Mouse (Mus musculus) inflammation-experienced regulatory T-cells, adult 6 months (primary cell): ENCODE results near the gene Fzd2. TPM values are rescaled to one million over a fixed set of nuclear protein-coding genes. Genes with fewer than 3 reads are reported as not detected.

Experiments used
- ATAC-seq: one replicate; pipeline ENCODE4 v1.8.0; 2017
- polyA plus RNA-seq, 3 experiments: library from polyadenylated mRNA; unstranded; fragments of 100-300 nt; shearing (Covaris generic); gene quantifications; one replicate each; pipeline ENCODE4 v1.2.1; 2017

The Fzd2 gene
- polyA plus RNA-seq, 3 experiments from 2014 or later: not detected

DNA sequence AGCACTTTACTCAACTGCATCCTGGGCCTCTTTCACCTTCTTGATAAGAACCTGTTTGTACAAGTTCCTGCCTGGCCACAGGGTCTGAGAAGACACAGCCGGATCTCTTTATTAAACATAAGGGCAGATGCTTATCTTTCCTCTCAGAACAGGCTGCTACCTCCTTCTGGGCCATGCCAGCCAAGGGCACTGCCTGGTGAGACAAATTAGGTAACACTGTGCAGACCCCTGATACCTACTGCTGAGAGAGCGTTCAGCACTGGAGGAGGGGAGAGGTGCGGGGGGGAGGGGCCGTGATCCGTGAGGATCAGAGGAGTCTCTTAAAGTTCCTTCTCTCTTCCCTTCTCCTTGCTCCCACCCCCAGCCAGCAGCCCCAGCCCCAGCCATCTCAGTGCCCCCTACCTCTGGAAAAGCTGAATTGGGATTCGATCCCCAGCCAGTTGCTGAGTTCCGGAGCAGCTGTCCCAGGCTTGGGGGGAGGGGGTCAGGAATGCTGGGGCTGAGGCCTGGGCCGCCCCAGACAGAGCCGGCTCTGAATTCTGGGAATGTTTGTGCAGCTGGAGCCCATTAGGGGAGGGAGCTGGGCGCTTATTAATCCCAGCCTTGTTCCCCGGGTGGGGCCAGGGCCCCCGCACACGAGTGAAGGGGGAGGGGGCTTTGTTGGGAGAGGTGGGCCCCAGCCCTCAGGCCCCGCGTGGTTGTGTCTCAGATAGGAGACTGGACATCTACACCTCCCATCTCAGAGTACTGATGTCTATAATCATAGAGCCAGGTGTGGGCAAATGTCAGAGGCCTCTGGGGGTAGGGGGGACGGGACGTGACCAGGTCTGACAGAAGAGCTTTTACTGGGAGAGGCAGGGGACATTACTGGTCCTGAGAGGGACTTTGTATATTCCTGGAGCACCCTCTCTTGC is 19.9 kb downstream of the Fzd2 start:
- no peak for ATAC-seq

DNA sequence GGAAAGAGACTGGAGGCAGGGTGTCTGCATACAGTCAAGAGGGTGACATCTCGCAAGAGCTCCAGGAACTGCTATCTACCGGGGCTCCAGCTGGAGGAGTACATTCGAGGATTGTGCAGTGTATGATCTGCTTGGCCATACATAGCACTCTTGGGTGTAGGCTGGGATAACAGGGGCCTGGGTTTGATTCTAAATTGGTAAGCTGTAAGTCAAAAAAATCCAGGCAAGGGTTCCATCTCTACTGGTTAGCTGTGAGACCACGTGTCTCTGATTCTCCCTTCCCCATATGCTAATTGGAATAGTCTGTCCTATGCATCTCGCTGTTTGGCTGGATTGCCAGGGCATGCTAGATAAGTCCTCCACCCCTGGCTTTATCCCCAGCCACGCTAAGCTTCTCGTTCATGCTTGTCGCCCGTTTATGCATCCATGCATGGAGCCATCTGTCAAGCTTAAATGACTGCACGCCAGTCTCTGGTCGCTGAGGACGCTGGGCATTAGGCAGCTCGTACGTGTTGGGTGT is 20.8 kb downstream of the Fzd2 start:
- no peak for ATAC-seq

DNA sequence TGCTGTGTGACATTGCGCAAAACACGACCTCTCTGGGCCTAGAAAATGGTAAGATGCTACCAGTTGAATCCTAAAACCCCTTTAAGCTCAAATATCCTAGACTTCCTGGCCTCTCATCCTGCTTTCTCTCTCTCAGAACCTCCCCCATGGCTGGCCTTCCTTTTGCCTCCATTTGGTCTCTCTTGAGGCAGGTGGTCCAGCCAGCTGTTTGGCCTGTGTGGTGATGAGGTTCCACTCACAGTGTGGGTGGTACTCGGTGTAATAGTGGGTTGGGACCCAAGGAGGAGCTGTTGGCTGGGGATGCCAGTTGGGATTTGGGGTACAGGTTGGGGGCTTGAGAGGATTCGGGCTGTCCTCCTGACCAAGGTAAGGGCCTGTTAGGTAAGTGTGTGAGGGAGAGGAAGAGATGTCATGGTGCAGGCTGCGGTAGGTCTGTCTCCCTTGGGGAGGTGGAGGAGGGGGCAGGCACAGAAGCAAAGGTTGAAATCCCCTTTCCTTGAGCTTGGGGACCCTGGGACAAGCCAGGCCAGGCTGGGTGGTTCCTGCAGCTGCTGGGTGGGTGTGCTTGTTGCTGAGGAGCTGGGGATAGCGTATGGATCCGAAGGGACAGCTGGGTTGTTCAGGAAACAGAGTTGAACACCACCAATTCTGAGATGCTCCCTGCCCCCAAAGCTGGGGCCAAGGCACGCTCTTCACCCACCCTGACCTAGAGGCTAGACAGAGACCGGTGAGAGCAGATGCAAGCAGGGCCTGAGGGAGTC is 23.2 kb downstream of the Fzd2 start:
- ATAC-seq: no peak

DNA sequence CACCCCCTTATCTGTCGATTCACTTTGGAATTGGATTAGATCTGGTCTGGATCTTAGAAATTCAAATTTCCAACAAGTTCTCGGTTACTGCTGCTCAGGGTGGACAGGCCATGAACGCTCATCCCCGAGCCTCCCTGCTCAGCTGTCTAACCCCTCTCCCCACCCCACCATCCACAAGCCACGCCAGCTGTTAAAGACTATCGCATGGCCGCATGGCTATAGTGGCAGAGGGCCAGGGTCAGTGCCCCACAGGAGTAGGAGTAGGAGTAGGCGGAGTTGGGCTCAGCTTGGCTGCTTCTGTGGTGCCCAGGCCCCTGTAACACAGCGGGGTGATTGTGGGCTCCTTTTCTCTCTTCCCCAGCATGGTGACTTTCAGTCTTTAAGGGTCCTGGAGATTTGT is 24.3 kb downstream of the Fzd2 start:
- no peak for ATAC-seq

DNA sequence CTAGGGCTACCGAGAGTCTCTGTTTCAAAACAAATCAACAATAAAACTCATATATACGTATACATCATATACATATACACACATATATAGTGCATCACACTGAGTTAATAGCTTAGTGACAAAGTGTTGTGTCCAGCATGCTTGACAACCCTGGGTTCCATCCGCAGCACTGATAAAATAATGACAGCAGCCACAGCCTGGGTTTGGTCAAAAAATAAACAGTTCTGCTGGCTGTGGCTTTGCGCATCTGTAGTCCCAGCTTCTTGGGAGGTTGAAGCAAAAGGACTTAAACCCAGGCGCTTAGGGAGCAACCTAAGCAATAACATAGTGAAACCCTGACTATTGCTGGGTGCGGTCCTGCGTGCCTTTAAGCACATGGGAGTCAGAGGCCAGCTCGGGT is 25.2 kb downstream of the Fzd2 start:
- no peak for ATAC-seq

DNA sequence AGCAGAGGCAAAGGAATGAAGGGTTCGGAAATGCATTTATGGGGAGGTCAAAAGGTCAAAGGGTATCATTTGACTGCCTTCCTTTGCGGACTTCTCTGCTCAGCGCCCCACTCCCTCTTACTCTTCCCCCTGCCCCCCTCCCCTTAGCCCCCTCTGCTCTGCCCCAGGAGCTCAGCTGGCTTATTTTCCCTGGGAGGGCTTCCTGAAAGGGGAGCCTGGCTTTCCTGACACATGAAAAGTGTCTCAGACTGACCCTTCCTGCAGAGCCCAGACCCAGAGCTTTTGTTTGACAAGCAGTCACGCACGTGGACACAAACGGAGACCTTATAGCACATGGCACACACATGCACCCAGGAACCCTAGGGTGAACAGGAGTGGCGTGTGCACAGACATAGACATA is 26.5 kb downstream of the Fzd2 start:
- ATAC-seq: no peak

DNA sequence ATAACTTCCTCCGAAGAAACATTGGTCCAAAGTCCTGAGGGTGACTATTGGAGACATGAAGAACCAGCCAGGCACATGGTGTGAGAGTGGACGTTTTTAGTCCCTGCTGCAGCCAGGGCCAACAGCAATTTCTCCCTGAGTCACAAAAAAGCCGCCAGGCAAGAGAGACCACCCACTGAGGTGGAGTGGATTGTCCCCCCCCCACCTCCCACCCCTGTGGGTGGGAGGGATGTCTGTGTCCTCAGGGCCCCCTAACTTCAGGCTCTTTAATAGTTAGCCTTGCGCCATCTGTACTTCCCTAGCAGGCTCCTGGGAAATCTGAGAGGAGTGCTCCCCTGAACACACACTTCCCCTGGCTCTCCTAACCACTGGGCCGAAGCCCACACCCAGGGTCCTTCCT is 27.0 kb downstream of the Fzd2 start:
- no peak for ATAC-seq

DNA sequence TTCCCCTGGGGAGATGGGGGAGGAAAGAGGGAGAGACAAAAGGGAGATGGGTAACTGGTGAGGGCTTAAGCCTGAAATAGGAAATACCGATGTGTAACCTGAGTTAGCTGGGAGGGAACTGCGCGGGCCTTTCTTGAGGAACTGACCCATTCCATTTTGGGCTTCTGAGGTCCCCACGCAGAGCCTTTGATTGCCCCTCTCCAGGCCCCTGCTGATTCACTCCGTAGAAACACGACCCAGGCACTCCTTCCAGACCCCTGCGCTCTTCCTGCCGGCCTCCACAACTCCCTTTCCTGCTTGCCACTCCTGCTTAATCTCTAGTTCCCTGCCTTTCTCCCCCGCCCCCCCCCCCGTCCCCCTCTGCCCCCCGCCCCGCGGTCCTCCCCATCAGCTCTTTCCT is 28.5 kb downstream of the Fzd2 start:
- no peak for ATAC-seq

DNA sequence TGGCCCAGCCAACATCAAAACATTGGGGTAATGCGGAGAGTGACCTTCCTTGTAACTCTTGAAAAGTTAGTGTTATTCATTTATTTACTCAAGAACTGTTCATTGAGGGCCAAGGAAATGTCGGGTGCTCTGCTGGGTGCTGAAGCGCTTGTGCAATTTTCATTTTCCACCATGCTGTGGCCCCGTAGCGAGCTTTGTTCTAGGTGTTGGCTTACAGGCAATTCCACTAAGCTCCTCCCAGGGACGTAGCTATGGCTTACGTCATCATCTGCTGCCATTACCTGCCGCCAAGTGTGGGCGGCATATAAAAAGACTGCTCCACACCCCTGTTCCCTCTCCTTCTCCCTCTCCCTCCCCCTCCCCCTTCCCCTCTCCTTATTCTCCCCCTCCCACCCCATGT is 29.2 kb downstream of the Fzd2 start:
- no peak for ATAC-seq

DNA sequence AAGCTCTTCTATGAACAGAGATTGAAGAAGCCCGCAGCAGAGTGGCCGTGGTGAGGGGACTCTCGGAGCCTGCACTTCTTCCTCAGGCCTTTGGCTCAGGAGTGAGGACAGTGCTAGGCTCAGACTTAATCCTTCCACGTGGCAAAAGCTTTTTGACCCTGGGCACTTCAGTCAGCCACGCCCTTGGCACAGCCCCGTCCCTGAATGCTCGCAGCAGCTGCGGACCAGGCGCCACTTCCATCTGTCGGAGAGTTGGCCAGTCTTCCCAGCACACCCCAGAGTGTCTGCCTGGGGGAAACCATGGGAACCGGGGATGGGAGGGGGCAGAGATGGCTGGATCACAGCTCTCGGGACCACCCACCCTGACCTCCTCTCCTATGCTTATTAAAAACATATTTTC is 32.7 kb downstream of the Fzd2 start:
- ATAC-seq: no peak

DNA sequence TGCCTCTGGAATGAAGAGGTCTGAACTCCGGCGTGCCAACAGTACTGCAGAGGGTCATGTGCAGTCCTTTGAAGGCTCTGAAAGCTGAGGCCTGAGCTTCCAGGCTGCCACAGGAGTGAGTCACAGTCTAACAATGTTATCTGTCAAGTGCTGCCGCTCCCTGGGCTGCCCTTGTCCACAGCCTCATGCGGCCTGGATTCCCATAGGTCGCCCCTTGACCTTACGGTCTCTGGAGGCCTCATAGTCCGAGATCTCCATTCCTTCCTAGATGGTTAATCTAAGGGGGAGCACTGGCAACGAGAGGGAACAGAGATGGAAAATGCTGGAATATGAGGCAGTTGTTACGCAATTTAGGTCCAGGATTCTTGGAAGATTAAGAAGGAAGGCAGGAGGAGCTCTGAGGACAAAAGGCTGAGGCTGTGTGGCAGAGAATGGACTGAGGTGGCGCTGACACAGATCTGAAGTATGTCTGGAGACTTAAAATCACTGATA is 39.7 kb downstream of the Fzd2 start:
- no peak for ATAC-seq

DNA sequence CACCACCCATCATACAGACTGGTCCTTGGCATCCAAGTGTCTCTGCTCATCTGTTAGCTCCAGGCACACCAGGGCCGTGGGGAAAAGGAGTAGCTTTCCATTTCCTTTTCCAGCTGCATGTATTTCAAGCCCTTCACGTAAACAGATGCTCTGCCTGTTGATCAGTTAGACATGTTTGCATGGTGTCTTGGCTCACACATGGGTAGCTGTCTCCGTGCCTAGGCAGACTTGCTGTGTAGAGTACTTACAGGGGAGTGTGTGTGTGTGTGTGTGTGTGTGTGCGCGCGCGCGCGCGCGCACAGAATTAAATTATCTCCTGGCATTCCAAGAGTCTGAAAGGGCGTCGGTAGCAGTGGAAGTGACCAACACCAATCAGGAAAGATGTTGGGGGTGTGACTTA is 42.0 kb downstream of the Fzd2 start:
- no peak for ATAC-seq

DNA sequence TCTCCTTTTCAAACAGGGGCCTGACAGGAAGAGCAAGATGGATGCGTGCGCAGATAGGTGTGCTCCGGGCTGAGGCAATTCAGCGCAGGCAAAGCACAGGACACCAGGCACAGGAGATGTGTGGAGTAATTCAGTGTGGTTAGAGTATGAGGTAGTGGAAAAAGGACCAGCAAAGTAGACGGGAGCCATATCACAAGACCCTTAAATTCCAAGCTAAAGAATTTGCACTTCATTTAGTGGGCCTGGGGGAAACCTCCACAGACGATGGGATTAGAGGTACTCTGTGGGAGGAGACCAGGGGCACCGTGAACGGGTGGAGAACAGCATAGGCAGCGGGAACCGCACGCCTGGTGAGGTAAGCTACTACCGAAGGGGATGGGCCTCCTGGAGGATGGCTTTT is 43.7 kb downstream of the Fzd2 start:
- ATAC-seq: no peak

DNA sequence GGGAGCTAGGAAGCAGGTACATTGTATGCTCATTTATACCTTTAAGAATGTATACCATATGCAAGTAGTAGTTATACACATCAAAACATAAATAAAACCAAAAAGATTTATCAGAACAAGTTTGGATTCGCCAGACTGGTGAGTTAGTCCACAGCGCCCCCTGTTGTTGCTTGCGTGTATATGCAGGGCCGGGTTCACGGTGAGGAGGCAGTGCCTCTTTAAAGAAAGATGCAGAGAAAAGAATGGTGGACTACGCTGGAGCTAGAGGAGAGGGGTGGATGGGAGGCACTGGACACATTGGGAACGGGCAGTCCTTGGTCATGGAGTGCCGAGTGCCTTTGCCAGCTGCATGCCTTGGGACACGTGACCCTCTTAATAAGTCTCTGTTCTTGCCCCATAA is 47.2 kb downstream of the Fzd2 start:
- ATAC-seq: no peak

DNA sequence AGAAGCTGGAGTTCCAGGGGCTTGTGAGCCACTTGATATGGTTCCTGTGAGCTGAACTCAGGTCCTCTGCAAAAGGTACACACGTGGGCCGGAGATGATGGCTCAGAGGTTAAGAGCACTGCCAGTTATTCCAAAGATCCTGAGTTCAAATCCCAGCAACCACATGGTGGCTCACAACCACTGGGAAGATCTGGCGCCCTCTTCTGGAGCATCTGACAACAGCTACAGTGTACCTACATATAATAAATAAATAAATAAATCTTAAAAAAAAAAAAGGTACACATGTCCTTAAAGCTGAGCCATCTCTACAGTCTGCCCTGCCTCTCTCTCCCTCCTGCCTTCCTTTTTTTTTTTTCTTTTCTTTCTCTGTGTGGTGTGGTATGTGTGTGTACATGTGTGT is 48.6 kb downstream of the Fzd2 start:
- no peak for ATAC-seq

DNA sequence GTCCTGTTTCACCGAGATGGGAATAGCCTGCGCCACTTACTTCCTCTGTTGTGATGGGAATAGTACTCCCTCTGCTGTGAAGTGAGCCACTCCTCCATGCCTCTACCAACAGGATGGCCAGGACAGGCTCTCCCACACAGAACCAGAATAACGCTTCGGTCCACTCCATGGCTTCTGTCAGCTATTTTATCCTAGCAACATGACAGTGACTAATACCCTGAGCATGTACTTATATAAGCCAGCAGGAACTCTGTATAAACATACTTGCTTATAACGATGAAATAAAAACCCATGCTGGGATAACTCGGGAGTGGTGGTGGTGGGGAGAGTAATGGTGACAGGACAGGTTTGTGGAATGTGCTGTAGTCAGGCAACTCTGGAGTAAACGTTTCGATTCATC is 51.7 kb downstream of the Fzd2 start:
- ATAC-seq: no peak

DNA sequence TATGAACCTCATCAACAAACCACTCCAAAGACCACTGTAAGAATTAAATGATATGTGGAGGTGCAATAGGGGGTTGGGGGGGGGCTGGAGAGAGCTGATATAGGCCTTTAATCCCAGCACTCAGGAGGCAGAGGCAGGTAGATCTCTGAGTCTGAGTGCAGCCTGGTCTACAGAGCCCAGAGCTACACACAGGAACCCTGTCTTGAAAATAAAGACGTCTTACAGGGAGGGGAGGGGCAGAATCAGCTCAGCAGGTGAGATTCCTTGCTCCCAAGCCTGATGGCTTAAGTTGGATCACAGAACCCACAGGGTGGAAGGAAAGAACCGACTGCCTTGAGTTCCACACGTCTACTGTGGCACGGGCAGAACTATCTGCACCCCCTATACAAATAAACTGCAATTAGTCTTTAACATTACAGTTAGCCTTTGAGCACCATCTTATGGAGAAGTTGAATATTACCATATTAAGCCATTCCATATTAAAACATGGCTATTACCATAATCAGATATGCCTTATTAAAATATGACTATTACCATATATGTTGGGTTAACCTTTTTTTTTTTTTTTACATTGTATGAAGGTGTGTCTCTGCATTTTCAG is 52.2 kb downstream of the Fzd2 start:
- no peak for ATAC-seq

DNA sequence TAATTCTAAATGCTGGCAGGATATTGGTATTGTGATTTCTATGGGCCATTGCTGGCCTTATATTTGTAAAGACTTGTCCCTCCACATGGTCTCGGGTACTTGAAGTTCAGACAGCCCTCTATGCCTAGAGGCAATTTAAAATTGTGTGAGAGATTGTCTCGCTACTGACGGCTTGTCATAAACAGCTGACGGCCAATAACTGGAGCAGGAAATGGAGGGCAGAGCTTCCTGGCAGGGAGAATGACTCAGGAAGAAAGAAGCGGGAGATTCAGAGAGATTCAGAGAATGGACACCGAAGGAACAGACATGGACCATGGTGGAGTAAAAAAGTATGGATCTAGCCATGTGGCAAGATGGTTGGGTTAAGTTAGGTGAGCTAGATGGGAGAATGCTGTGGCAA is 52.7 kb downstream of the Fzd2 start:
- ATAC-seq: no peak

Other genes with a start within 250 kb of the Fzd2 start
- under 1 TPM in 1 of 3 experiments, not detected in 2; 0.08 TPM for gene Slc4a1, start 238.2 kb upstream of the Fzd2 start, polyA plus RNA-seq
- 1 to 10 TPM; 1.8 to 3.2 (median 2.0) TPM for gene Rundc3a, start 211.0 kb upstream of the Fzd2 start, polyA plus RNA-seq
- gene Slc25a39, start 196.4 kb upstream of the Fzd2 start, polyA plus RNA-seq: 10 to 100 TPM; 40.1 to 61.9 (median 53.3) TPM
- gene Grn, start 174.1 kb upstream of the Fzd2 start, polyA plus RNA-seq: 10 to 100 TPM; 21.8 to 32.1 (median 26.1) TPM
- not detected for gene Fam171a2, start 156.7 kb upstream of the Fzd2 start, polyA plus RNA-seq
- 1 to 10 TPM in 1 of 3 experiments, under 1 TPM in 2; 0.45 to 2.0 (median 0.94) TPM for gene Itga2b, start 134.3 kb upstream of the Fzd2 start, polyA plus RNA-seq
- gene Gpatch8, start 48.0 kb upstream of the Fzd2 start, polyA plus RNA-seq: 10 to 100 TPM; 58.6 to 77.0 (median 60.5) TPM
- not detected for gene Gm11627, start 24.9 kb upstream of the Fzd2 start, polyA plus RNA-seq
- gene Meioc, start 59.3 kb downstream of the Fzd2 start, polyA plus RNA-seq: under 1 TPM in 2 of 3 experiments, not detected in 1; 0.08 to 0.20 TPM
- 10 to 100 TPM; 29.0 to 41.4 (median 40.1) TPM for gene Ccdc43, start 93.4 kb downstream of the Fzd2 start, polyA plus RNA-seq
- gene Adam11, start 157.0 kb downstream of the Fzd2 start, polyA plus RNA-seq: under 1 TPM in 1 of 3 experiments, not detected in 2; 0.20 TPM
- not detected for gene Gjc1, start 215.3 kb downstream of the Fzd2 start, polyA plus RNA-seq
- gene Higd1b, start 231.5 kb downstream of the Fzd2 start, polyA plus RNA-seq: not detected